Mouse (Mus musculus) thymus, postnatal 36 days (tissue): ENCODE measurements around the gene Fam53b.

Experiments
- DNase-seq, 2 experiments: peaks; one replicate each; pipeline ENCODE4 v3.0.0; 2022; ENCODE audit warnings: mixed read lengths in 2 of 2

Fam53b gene

DNA sequence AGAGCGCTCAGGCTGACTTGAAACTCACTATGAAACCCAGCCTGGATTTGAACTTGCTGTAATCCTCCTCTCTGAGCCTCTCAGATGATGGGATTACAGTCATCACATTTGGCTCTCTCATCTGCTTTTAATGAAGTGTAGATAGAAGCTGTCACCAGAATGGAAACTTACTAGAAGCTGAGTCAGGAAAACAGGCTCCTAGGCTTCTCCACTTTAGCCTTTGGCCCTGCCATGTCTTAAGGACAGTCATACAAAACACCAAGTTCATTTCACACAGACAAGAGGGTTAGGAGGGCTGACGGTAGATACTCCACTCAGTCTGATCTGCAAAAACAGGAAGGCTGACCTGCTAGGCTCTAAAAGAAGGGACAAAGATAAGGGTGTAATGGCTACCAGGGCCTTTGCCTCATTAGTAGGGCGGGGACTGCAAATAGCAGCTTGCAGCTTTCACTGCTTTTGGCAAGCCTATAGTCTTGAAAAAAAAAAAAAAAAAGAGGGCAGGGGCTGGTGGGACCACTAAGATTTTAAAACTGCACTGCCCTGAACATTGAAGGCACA lies 48.0 kb downstream of the Fam53b start:
- no peak for DNase-seq

DNA sequence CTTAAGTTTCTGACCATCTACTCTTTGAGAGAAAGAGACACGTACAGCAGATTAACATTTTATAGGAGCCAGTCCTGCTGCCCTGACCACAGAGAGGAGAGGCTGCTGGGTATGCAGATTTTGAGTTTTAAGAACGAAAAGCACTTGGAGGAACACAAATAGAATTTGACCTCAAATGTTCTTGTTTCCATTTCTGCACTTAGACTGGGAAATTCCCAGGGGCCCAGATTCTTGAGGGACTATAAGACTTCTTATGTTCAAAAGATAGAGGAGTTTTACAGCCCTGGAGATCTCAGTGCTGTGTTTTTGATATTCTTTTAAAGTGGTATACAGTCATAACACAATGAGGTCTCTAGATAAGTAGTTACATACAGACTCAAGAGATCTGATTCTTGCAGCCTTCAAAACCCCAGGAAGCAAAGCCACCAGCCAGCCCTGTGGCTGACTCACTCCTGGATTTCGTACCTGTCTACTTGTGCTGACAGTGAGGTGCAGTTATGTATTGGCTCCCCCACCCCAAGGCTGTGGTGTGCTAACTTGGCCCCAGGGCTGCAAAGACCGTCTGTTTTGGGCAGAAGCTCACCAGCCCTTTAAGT lies 48.7 kb downstream of the Fam53b start:
- no peak for DNase-seq

DNA sequence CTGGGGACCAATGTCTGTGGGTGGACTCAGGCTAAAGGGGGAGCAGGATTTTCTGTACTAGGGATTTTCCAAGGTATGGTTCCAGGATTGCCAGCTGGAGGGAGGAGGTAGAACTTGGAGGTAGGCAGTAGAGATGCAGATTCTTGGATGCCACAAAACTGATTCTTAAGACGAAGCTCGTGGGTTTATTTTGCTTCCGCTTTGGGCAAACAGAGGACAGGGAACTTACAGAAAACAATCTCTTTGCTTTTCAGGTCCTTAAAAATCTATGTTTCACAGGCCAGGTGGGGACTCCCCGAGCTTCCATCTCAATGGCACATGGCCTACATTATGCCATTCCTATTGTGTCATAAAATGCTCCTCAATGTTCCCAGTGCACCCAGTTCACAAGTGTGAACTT lies 49.4 kb downstream of the Fam53b start:
- DNase-seq: no peak

DNA sequence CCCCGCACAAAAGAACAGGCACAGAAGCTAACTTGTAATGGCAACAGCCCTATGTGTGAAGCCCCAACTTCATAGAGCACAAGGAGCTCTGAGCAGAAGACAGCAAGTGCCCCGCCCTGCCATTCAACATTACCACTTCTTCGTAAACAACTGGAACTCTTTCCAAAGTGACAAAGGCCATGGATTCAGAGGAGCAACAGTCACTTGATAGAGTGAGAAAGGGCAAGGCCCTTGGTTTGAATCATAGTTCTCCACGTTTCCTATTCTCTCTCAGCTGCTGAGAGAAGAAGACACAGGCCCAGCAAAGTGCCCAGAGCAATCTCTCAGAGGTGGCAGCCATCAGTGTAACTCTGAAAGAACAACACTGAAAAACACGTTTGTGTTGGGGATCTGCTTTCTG lies 49.8 kb downstream of the Fam53b start:
- DNase-seq: no peak

DNA sequence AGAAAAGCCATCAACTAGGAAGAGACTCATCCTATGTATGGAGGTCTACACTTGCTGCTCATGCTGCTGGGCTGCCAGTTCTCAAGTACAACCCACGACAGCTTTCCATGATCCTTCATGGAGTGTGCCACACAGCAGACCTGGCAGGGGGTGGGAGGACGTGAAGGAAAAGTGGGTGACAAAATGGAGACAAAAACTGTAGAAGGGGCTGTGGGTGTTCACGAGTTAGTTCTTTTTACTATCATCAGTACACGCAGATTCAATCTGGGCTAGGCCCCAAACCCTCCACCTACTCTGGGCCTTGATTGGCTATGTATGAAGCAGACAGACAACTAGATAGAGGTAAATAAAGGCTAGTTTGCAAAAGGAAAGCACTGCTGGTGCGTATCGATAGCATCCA lies 50.3 kb downstream of the Fam53b start:
- no peak for DNase-seq

DNA sequence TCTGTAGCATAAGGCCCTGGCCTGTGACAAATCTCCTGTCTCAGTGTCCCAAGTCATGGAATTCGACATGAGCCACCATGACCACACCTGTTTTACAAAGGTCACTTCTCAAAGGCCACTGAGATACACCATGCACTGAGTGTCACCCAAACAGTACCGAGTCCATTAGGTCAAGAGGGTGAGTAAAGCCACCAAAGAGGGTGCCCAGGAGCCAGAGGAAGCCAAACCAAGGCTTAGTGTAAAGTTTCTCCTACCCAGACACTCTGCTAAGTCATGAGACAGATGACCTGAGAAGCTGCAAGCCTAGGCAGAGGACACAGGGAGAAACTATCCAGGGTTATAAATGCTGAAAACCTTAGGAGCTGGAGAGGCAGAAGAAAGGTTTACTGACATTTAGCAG lies 52.3 kb downstream of the Fam53b start:
- DNase-seq: no peak

DNA sequence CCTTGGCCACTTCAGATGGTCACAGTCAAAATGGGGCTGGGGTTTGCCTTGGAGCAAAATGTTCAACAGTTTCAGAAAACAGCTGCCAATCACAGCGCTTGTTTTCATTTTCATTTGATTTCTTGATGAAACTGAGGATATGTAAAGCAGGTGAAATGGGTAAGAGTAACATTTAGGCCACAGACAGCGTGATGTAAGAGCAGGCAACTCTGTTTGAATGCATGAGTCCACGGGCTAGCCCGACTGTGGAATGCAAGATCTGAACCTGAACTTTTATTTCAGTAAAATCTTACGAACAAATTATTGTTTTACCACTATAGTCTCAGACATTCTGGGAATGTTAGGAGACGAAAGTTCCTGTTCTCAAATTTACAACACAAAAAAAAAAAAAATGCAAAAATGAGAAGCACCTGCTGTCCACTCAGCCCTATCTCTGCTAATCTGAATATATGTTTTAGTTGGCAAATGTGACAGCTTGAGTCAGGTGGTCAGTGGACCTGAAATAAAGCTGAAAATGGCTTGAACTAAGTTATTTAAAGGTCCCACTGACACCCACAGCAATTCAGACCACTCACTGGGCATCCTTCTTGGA lies 53.0 kb downstream of the Fam53b start:
- DNase-seq: no peak

DNA sequence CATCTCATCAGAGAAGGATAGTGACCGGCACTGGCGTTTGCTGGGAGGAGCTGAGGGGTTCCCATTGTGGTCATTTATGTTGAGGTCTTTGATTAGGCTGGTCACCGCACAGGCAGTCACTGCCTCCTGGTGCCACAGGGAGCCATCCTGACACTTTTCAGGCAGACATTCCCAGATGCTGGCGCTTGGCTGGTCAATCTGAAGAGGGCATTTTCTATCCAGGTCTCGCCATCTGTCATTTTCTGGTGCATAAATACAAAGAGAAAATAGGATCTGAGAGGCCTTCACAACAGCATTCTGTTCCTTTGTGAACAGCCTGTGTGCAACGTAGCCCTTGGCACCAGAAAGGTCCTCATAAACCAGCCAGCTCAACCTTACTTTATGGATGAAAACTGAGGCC lies 53.8 kb downstream of the Fam53b start:
- DNase-seq: no peak

DNA sequence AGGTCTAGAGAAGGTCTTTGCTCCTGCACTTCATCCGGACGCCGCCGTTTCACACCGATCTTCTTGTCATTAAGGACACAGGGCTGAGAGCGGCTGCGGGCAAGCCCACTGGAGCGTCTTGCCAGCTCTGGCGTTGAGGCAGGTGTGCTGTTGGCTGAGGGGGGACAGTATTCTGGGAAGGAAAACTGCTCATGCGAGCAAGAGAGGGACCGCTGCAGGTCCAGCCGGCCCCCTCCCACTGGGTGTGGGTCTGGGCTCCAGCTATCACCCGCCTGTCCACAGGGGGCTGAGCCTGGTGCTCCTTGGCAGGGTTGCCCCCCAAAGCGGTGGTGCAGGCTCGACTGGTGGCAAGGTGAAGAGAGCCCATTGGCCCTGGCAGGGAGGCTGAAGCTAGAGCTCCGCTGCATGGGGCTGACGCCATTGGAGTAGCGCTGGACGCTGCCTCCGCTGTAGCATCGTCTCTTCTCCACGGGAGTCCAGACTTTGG lies 54.2 kb downstream of the Fam53b start:
- no peak for DNase-seq

DNA sequence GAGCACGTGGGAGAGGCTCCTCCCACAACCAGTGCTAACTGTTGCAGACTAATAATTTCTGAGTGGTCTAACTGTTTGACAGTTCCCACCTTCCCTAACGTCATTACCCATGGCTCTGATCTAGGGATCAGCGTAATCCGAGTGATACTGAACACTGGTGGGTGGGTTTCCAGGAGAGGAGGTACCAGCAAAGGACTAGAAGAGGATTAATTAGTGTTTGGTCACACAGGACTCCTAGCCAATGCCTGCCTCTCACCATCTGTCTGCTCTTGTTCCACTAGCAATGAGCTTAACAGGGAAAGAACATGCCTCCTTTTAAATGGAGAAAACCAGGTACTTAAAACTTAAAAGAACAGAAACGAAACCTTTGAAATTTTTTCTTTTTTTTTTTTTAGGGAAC lies 54.8 kb downstream of the Fam53b start:
- no peak for DNase-seq

DNA sequence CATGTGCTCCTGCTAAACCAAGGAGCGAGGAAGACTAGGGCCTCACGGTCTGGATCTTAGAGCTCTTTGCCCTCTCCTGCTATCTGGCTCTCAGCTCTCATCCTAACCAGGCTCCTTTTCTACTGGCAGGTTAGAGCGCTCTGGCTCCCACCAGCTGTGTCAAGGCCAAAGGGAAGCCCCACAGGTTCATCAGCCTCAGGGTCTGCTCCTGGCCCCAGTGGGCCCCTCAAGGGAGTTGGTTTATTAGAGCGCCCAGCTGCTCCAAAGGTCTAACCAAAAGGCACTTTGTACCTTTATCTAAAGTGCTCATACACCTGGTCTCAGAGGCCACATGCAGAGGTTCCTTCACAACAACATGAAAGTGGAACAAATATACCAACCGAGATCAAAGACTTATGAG lies 57.4 kb downstream of the Fam53b start:
- no peak for DNase-seq

DNA sequence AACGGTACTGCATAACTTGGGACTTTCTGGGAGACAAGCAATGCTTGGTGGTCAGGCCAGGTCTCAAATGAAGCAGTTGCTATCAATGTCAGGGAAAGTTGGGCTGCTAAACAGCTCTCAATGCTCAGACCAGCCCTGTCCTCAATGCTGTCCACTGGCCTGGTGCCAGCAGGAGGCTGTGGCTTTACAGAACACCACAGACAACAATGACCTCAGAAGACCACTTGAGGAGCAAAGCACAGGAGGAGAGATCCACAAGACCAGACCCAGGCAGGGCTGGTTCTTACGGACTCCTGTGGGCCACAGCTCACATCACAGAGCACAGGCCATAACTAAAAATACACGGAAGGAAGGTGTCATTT lies 59.3 kb downstream of the Fam53b start:
- no peak for DNase-seq

DNA sequence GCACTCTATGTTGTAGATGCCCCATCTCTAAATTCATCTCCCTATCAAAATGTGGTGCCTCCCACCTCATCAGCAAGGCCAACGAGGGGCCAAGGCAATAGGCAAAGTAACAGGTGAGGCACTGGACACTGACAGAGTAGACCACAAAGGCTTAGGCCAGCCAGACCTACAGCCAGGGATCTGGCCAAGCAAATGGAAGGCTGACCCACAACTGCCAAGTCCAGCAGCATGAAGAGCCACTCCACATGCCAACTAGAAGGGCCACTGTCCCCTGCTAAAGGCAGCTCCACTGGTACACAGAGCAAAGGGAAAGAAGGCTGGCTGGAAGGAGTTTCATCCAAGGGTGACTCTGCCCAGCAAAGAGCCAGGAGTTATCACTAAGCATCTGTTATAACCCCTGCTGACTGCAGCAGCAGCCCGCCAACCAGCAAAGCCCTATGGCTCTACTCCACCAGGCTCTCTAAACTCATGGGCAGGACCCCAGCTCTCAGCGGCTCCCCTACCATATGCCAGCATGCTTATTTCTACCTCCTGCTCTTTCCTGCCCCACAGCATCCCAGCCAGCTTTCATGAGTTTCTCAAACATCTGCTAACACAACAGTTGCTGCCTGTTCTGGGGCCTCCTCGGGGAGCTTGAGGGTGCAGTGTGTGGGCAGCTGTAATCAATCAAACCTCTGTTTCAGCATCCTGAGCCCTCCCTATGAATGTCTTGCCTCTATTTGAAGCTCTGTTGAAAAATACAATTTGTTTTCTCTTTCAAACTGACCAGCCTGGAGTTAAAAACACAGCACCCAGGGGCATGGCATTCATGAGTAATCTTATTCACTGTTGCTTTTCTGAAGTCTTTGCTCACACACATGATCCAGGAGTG lies 59.9 kb downstream of the Fam53b start:
- no peak for DNase-seq

DNA sequence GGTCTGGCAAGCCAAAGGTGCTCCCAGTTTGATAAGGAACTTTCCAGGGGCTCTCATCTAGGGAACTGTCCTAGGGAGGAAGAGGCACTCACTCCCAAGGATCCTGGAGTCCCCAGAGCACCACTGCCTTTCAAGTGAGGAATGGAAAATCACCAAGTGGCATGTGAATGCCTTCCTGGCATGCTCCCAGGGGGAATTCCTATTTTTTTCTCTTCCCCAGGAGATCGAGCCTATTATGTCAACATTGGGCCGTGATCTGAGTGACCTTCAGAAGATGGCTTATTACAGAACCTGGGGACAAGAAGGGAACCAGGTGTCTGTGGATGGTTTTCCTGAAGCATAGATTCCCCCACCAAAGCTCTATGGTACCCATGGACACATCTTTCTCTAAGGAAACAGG lies 62.0 kb downstream of the Fam53b start:
- DNase-seq: no peak

DNA sequence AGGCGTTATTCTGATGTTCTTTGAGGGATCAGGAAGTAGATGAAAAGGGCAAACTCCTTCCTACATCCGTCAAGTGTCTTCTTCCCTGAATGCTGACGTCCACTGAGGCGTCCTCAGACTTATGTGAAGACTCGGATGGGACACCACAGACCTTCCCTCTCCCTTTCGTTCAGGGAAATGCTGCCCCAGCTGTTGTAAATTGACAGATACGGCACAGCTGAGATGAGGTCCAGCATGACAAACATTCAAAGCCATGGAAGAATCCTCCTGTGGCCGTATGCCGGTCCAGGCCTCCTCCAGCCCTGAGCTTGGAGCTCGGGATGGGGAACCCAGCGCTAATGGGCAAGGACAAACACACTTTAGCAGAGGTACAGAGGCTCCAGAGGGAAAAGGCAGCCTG lies 64.2 kb downstream of the Fam53b start:
- DNase-seq: no peak

DNA sequence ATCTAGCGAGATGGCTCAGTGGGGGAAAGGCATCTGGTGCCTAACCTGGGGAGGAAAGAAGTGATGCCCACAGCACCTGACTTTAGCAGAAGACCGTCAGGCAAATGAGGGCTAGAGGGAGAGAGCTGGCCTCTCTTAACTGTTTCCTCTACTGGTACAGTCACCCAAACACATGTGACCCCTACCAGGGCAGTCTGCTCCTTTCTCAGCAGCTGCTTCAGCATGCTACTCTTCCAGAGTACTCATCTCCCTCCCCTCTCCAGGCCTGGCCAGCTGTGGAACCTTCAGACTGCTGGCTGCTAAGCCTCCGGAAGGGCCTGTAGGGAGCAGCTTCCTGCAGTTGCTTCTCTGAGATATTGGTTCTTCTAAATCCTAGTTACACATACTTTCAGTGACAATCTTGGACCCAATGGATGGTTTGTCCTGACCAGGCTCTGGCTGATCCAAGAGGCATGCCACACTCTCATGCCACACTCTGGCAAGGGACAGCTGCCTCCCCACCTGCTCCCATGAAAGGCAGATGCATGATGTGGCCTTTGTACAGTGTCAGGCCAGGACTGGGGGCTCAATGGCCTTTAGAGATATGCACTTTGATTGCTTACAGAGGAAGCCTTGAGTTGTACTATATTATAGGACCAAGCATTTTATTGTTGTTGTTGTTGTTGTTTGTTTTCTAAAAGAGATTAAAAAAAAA lies 65.5 kb downstream of the Fam53b start:
- DNase-seq: no peak

DNA sequence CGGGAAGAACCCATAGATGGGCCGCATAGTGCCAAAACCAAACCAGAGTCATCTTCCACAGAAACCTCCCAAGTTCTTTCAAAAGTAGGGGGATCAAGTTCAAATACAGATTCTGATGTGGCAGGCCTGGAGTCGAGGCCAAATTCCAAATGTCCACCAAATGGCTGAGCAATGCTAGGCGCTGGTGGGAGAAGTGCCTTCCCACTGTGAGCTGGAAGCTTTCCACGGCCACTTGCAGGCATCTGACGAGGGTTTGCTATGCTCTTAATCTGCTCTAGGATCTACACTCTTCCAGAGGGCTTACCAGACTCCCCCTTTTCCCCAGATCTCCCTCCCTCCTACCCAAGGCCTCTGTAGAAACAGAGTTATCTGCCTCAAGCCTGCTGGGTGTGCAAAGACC lies 66.6 kb downstream of the Fam53b start:
- DNase-seq: no peak

DNA sequence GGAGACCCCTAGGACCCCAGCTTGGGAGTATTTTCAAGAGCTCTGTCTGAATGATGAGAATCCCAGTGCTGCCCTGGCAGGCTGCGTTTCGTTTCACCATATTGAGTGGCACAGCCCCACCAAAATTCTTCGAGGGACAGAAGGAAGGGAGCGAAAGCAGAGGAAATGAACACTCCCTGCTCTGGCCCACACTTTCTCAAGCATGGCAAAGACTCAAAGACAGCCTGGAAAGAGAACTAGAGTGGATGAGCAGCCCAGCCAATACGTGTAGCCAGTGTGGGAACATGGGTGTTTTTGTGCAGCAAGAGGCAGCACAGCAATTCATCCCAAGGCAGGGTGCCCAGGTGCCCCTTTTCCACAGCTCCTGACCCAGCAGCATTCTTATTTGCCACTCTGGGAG lies 70.8 kb downstream of the Fam53b start:
- no peak for DNase-seq

DNA sequence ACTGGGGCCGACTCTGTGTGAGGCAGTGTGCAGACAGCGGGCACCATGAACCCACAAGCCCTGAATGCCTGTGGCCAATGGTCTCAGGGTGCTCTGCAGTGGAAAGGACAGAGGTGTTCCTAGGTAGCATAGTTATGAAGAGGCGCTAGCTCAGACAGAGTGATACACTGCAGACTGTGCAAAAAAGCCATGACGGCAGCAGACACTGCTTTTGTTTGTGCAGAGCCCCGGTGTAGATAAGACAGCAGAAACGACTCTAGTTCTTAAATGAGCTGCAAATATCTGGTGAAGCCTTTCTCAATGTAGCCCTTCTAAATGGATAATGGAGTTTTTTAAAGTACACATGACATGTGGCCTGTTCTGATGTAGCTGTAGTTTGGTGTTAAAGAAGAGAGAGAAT lies 73.9 kb downstream of the Fam53b start:
- DNase-seq: no peak

DNA sequence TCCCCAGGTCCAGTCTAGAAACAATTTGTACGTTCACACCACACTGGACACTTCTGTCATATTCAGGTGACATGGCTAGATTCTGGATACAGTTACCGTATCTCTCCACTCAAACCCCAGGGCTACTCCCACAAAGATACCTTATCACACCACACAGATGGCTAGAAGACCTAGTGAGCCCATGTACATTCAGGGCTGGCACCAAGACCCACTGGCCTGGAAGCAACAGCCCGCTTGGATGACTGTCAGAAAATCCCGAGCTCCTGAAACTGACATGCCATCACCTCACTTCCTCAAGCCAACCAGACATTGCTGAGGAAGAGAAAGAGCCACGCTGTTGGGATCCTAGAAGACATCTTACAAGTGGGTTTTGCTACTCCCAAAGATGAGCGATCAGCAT lies 74.8 kb downstream of the Fam53b start:
- DNase-seq: no peak

DNA sequence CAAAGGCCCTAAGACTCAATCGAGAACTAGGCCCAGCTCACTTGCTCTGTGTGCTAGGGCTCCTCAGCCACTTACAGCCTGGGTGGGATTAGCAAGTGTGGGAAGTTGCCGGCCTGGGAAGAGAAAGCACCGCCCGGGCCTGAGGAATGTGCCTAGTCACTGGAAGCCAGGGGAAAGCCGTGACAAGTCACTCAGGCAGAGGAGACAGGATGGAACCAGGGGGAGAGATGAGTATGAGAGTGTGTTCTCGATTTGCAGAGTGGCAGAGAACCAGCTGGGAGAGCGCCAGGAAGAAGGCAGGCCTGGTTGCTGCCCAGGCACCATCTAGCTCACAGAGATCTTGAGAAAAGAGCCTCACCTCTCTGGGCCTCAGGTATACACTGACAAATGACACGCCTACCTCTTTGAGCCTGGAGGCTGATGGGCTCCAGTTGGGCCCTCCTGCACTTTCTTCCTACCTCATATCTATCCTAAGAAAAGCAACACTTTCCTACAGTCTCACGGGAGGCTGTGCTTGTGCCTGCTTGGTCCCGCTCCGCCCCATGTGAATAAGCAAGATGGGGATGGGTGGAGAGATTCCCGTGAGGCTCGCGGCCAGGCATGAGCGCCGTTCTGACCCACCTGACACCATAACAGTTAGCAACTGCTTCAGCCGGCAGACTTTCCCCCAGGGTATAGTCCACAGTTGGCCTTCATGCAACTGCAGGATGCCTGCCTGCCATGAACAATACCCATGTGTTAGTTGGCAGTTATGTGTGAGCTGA lies 77.4 kb downstream of the Fam53b start:
- DNase-seq: peak; percentile 19 to 30

DNA sequence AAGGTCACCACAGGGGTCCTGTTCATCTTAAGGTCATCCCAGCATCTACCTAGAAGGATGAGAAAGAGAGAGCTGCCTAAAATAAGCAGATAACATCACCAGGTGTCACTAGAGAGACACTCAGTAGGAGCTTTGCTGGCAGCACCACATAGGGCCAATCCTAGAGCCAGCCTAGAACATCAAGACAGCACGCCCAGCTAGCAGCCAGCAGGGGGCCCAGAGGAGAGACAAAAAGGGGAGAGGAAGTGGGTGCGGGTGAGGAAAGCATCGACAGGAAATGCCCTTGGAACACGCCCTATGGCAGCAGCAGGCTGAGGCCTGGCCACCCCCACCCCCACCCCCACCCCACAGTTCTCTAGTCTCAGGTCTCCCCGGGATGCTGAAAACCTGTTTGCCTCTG lies 78.5 kb downstream of the Fam53b start:
- peak; percentile 91 to 94 for DNase-seq

DNA sequence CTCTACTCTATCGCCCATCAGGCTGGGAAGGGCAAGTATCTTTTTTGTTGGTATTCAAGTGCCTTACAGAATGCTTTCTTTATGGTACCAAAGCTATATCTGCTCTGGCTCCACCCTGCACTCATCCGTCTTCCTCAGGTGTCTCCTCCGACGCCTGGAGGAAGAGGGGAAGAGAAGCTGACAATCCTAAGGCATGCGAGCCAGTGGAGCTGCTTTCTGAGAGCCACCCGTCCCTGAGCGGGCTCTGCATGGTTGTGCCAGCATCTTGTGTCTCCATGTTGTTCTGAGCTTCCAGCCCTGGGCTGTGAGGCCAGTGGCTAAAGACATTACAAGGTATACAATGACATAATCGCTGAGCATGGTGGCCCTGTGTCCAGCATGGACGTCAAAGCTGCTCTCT lies 79.5 kb downstream of the Fam53b start:
- DNase-seq: no peak
